Mouse (Mus musculus) spleen, postnatal 14 days (tissue): Measurements from ENCODE around the gene Glb1.
"Not testable (repeated sequence)": the region's sequence is repeated elsewhere in the genome, so short reads cannot be mapped to it uniquely, and the experiment has no call there.

Experiments
- DNase-seq, 2 experiments: peaks; one replicate each; pipeline ENCODE4 v3.0.0; 2021 to 2022; ENCODE audit warnings: low spot score in 2 of 2

Glb1 gene

GRCm38 (mm10) chr9:114501111-114501510, 100.2 kb downstream of the Glb1 start:
- DNase-seq: no peak

DNA sequence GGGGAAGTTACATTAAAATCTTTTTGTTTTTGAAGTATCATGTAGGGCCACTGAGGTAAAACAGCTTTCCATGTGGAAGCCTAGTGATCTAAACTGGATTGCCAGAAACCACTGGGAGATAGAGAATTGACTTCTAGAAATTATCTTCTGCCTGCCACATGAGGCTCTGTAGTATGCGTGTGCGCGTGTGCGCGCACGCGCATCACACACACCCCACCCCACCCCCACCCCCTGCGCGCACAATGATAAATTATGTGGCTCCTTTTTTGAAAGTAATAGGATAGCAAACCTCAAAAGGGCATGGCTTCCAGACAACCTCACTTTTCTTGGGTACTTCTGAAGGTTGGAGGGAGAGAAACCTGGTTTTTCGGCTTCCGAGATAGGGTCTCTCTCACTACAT, 101.0 kb downstream of the Glb1 start:
- DNase-seq: no peak

- no peak for DNase-seq
Observed at GRCm38 (mm10) chr9:114502711-114503427, 102.0 kb downstream of the Glb1 start.

- no peak for DNase-seq
Observed at GRCm38 (mm10) chr9:114504816-114505215, 103.9 kb downstream of the Glb1 start, which contains the start of gene Ccr4. Ccr4 (minus strand) TSS chr9:114504916.

GRCm38 (mm10) chr9:114506564-114506963, 105.7 kb downstream of the Glb1 start:
- DNase-seq: no peak

DNA sequence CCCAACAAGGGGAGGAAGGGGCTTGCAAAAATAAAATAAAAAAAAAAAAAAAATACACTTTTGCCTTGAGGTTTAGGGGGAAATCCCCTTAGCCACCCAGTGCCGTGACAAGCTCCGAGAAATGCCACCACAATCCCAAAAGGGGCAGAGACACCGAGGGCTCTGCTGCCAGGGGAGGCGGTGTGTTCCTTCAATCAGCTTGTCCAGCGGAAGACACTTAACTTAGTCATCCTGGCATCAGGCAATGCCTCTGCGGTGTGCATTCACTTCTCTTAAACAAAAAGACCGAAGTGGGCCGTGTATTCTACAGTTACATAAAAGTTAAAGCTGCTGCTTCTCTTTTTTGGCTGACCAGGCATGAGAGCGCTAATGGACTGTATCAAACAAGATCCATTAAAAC, 106.5 kb downstream of the Glb1 start:
- no peak for DNase-seq

DNA sequence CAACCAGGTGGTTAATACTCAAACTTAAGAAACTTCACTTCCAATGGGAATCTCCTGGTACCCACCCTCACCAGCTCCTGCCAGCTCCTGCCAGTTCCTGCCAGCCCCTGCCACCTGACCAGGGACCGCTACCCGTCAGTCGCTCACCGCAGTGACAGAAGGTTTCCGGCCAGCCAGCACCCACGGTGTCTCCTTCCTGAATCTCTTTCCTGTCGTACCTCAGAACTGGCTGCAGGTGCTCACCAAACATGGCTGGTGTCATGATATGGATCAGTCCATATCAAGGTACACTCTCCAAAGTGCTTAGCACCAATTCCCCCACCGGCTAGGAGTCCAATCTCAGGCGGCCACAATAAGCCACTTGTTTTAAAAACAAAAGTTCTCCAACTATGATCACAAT, 108.9 kb downstream of the Glb1 start:
- DNase-seq: no peak

DNA sequence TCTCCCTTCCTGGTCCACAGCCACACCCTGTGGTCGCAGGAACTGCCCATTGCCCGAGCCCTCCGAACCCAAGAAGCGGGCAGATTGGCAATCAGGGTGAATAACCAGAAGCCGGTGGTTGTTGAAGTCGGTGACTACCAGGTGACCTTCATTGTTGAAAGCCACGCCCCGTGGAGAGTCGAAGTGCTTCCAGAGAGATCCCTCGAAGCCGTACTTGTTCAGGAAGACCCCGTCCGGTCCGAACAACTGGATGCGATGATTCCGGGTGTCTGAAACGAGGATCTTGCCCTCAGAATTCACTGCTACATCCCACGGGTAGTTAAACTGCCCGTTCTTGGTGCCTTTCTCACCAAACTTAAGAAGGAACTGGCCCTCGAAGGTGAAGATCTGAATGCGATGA, 112.0 kb downstream of the Glb1 start:
- DNase-seq: no peak

DNA sequence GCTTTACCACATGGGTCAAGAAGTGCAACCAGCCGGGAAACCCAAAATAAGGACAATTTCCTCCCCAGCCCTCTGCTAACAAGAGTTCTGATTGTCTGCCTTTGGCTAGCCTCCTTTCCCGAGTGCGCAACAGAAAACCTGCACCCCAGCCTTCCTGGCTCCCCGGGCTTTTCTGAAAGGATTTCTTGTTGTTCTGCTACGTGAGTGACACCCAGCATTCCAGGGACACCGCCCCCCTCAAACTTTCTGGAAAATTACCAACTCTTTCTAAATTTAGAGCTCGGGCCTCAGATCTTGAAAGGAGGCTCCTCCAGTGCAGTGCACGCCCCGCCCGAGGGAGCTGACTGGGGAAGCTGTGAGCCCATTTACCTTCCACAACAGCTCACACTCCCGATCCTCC, 114.5 kb downstream of the Glb1 start, which contains the start of gene C130032M10Rik:
Gene C130032M10Rik (plus strand): TSS at position 334 of the 400 bp plus-strand sequence.
- DNase-seq: no peak

DNA sequence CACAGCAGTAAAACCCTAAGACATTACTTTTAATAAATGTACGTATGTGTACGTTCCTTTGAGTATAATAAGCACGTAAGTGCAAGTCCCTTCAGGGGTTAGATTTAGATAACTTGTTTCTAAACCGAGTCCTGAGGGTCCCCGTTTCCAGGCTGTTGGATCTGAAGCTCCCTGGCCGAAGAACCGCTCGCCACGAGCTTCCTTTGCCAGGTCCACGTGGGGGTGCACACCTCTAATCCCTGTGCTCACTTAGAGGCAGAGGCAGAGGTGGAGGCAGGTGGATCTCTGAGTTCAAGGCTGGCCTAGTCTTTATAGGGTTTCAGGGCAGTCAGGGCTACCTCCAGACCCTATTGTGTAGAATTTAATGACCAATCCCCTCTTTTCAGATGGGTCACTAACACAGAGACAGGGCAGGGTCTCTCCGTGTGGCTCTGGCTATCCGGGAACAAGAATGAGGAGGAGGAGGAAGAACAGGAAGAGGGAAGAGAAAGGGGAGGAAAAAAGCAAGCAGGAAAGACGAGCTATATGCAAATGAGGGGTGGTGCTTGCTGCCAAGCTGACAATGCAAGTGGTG, 117.1 kb downstream of the Glb1 start:
- DNase-seq: no peak

DNA sequence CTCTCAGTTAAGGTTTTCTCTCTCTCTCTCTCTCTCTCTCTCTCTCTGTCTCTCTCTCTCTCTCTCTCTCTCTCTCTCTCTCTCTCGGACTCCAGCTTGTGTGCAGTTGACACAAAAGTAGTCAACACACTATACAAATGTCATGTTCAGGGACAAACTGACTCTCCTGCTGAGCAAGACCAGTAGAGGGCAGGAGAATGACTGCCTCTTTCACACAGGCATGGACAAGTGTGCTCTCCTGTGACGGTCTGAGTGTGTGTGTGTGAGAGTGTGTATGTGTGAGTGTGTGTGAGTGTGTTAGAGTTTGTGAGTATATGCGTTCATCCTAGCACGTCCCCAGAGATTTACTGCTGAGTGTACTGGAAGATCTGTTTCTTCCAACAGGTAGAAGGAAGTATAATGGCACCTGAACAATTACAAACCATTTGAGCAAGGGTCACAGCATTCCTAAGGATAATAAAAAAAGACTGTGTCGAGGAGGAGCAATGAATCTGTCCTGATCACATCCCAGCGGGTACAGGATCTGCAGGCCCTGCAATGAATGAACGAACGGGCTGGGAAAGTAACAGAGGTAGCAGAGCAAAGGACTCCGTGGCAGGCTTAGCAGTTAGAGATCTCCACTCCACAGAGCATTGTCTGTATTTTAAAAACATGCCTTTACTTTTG, 118.1 kb downstream of the Glb1 start:
- no peak for DNase-seq

DNA sequence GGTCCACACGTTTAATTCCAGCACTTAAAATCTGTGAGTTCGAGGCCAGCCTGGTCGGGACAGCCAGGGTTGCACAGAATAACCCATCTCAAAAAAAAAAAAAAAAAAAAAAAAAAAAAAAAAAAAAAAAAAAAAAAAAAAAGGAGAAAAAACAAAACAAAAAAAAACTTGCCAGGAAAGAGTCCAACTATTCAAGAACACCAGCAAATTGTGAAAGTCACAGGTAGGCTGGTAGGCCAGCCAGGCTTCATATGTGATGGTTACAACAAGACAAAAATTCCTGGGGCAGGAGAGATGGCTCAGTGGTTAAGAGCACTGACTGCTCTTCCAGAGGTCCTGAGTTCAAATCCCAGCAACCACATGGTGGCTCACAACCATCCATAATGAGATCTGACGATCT, 119.7 kb downstream of the Glb1 start:
- not testable (repeated sequence) for DNase-seq

DNA sequence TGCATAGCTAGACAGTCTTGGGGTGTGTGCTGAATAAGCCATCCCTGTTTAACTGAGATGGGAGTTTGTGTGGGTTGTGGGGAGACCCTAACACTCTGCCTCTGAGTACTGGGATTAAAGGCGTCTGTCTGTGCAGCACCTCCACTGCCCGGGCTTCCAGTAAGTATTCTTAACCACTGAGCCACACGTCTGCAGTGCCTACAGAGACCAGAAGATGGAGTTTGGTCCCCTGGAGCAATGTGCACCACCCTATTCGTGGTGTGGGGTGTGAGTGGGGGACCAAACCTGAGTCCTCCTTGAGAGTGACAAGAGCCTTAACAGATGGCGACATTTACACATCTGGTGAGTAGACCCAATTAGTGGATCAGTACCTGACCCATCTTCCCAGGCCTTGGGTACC, 121.2 kb downstream of the Glb1 start:
- DNase-seq: no peak

DNA sequence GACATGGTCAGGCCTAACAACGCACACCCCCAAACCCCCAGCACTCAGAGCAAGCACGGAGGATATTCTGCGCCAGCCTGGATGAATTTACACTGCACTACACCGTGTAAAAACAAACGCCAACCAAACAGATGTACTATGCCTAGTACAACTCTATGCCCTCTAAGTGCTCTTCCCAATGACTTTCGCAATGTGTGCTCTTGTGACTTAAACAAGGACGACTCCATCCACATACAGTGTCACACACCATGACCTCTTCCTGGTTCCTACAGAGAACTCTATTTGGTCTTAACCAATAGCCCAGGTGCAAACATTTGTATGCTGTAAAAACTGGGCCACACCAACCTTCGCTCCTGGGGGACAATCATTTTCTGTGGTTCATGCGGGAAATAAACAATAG, 121.6 kb downstream of the Glb1 start:
- DNase-seq: no peak
